Comparison of ENCODE assay signal across 22 mouse cellular contexts in genomic region chr2:157451372-157452040, GRCm38 (mm10). TPM values are rescaled to one million over a fixed set of nuclear protein-coding genes. Genes with fewer than 3 reads are reported as not detected.
A peak's percentile ranks its signal among the peaks of the same experiment; 100 is the strongest.
DNase-seq lines count a peak whose midpoint lies in the region; ATAC-seq and TF ChIP-seq lines count a peak whose summit lies in the region.
"Had no signal": no experiment of that assay in that cellular context is flagged by ENCODE, and none has a peak within 500 bp of the region (broad histone marks: within the 10 kb centered on the region; RNA-seq: fewer than 3 reads in every experiment).

No protein-coding gene starts in this region.

- no peak overlapping the region for H3K4me3 ChIP-seq in neural tube, embryonic 14.5 days (ENCODE audit: low read depth, low read length)
- H3K4me3 ChIP-seq in neural tube, embryonic 15.5 days (replicated peaks), result no peak overlapping the region
- no peak overlapping the region for H3K4me3 ChIP-seq in lung, postnatal 0 days (ENCODE audit: low read depth, low read length)
- no peak overlapping the region for H3K4me3 ChIP-seq in intestine, postnatal 0 days (ENCODE audit: low read depth, low read length)
- H3K4me3 ChIP-seq: embryonic facial prominence, embryonic 15.5 days; limb, embryonic 13.5 days; stomach, embryonic 15.5 days had no signal

- no peaks in the 10 kb centered on the region for H3K4me1 ChIP-seq in neural tube, embryonic 14.5 days (ENCODE audit: control insufficient read depth, insufficient read depth, low read length)
- peaks cover 2% of the 10 kb centered on the region; the same call in 1 of the 2 replicates for H3K4me1 ChIP-seq in neural tube, embryonic 15.5 days
- no peaks in the 10 kb centered on the region for H3K4me1 ChIP-seq in lung, postnatal 0 days (ENCODE audit: insufficient read depth, low read depth, low read length)
- H3K4me1 ChIP-seq in intestine, postnatal 0 days (replicated peaks; ENCODE audit: control insufficient read depth, insufficient read depth, low read length), result no peaks in the 10 kb centered on the region
- H3K4me1 ChIP-seq: limb, embryonic 13.5 days had no signal

- WGBS in neural tube, embryonic 14.5 days, result 90% methylated on average over 7 of the region's 7 CpGs
- 93% methylated on average over 7 of the region's 7 CpGs for WGBS in neural tube, embryonic 15.5 days
- 74% methylated on average over 7 of the region's 7 CpGs for WGBS in lung, postnatal 0 days
- WGBS in intestine, postnatal 0 days, result 80% methylated on average over 7 of the region's 7 CpGs

- DNase-seq in frontal cortex, postnatal 10 days (ENCODE audit: low spot score in 2 of 2), result no peak
- DNase-seq in lung, postnatal 0 days (ENCODE audit: low spot score), result peak; percentile 83
- DNase-seq in left cerebral cortex, postnatal 36 days (ENCODE audit: low spot score in 2 of 2), result no peak
- no peak for DNase-seq in kidney, postnatal 4 days
- DNase-seq: adrenal gland, postnatal 36 days; B cell, adult 2 months; cerebellum, adult 2 months; heart, postnatal 36 days; kidney, adult 18-20 months; kidney, postnatal 25 days; layer of hippocampus, adult 9-11 months had no signal

- H3K4me2 ChIP-seq in neural tube, embryonic 14.5 days (ENCODE audit: low read depth, low read length), result no peak overlapping the region
- H3K4me2 ChIP-seq in neural tube, embryonic 15.5 days, result no peak overlapping the region
- no peak overlapping the region for H3K4me2 ChIP-seq in lung, postnatal 0 days (replicated peaks; ENCODE audit: low read depth, low read length)
- no peak overlapping the region for H3K4me2 ChIP-seq in intestine, postnatal 0 days (replicated peaks; ENCODE audit: low read depth)
- H3K4me2 ChIP-seq: embryonic facial prominence, embryonic 15.5 days; heart, embryonic 11.5 days; limb, embryonic 13.5 days; stomach, embryonic 15.5 days had no signal

- no peaks in the 10 kb centered on the region for H3K9me3 ChIP-seq in neural tube, embryonic 14.5 days (ENCODE audit: control insufficient read depth, low read length)
- no peaks in the 10 kb centered on the region for H3K9me3 ChIP-seq in neural tube, embryonic 15.5 days (replicated peaks)
- no peaks in the 10 kb centered on the region for H3K9me3 ChIP-seq in lung, postnatal 0 days (ENCODE audit: low read length)
- H3K9me3 ChIP-seq in intestine, postnatal 0 days (ENCODE audit: control insufficient read depth), result no peaks in the 10 kb centered on the region
- H3K9me3 ChIP-seq: embryonic facial prominence, embryonic 15.5 days; limb, embryonic 13.5 days; stomach, embryonic 15.5 days had no signal

- ATAC-seq in frontal cortex, adult (ENCODE audit: low TSS enrichment), result peak; percentile 56; the same call in 1 of the 2 replicates
- no peak for ATAC-seq in neural tube, embryonic 14.5 days (ENCODE audit: low read depth)
- ATAC-seq in neural tube, embryonic 15.5 days (ENCODE audit: low FRiP score), result no peak
- peak; percentile 81 for ATAC-seq in lung, postnatal 0 days
- ATAC-seq in intestine, postnatal 0 days, result no peak
- ATAC-seq: forebrain, embryonic 14.5 days; hindbrain, postnatal 0 days had no signal

- no peak overlapping the region for H3K9ac ChIP-seq in neural tube, embryonic 14.5 days (replicated peaks; ENCODE audit: low read depth, low read length)
- no peak overlapping the region for H3K9ac ChIP-seq in neural tube, embryonic 15.5 days (replicated peaks)
- no peak overlapping the region for H3K9ac ChIP-seq in lung, postnatal 0 days (replicated peaks; ENCODE audit: low read depth)
- no peak overlapping the region for H3K9ac ChIP-seq in intestine, postnatal 0 days (ENCODE audit: low read depth, low read length)
- H3K9ac ChIP-seq: embryonic facial prominence, embryonic 15.5 days; limb, embryonic 13.5 days; liver, embryonic 14.5 days; stomach, embryonic 15.5 days had no signal

- H3K36me3 ChIP-seq in neural tube, embryonic 14.5 days (ENCODE audit: control insufficient read depth, insufficient read depth, low read length), result peaks cover 8% of the 10 kb centered on the region; the same call in 1 of the 2 replicates
- peaks cover 18% of the 10 kb centered on the region for H3K36me3 ChIP-seq in neural tube, embryonic 15.5 days
- no peaks in the 10 kb centered on the region for H3K36me3 ChIP-seq in lung, postnatal 0 days (ENCODE audit: insufficient read depth, low read length)
- peaks cover 15% of the 10 kb centered on the region for H3K36me3 ChIP-seq in intestine, postnatal 0 days (ENCODE audit: control insufficient read depth, insufficient read depth)

- H3K27me3 ChIP-seq in neural tube, embryonic 14.5 days (ENCODE audit: control insufficient read depth, insufficient read depth, low read length), result no peaks in the 10 kb centered on the region
- no peaks in the 10 kb centered on the region for H3K27me3 ChIP-seq in neural tube, embryonic 15.5 days (replicated peaks)
- no peaks in the 10 kb centered on the region for H3K27me3 ChIP-seq in lung, postnatal 0 days (replicated peaks; ENCODE audit: insufficient read depth, low read length)
- no peaks in the 10 kb centered on the region for H3K27me3 ChIP-seq in intestine, postnatal 0 days (replicated peaks; ENCODE audit: control insufficient read depth, insufficient read depth, low read length)
- H3K27me3 ChIP-seq: embryonic facial prominence, embryonic 15.5 days; limb, embryonic 13.5 days; stomach, embryonic 15.5 days had no signal

- peak; percentile 58; the same call in 1 of the 2 replicates for TF ChIP-seq EP300 in lung, postnatal 0 days (IDR thresholded peaks at IDR 0.05)

- 0 out of 2 replicates have a peak overlapping the region, but pooled peaks have one; percentile 16 for H3K27ac ChIP-seq in neural tube, embryonic 14.5 days (ENCODE audit: low read depth, low read length)
- H3K27ac ChIP-seq in neural tube, embryonic 15.5 days (replicated peaks), result no peak overlapping the region
- peak overlapping the region; percentile 62 for H3K27ac ChIP-seq in lung, postnatal 0 days (ENCODE audit: low read length)
- H3K27ac ChIP-seq in intestine, postnatal 0 days (ENCODE audit: low read depth, low read length), result no peak overlapping the region
- H3K27ac ChIP-seq: embryonic facial prominence, embryonic 15.5 days; hindbrain, postnatal 0 days; limb, embryonic 13.5 days; liver, embryonic 14.5 days; stomach, embryonic 15.5 days had no signal

- intact Hi-C loops in left cerebral cortex, postnatal 36 days (cut with DNase I), result no loop called here

- TF ChIP-seq CTCF in lung, postnatal 0 days (IDR thresholded peaks at IDR 0.05), result no peak
- no peak for TF ChIP-seq CTCF in intestine, postnatal 0 days (IDR thresholded peaks at IDR 0.05; ENCODE audit: low read depth)

RNA-seq across cellular contexts. Expression of gene Src, which starts 33.3 kb away (rescaled TPM):
- polyA plus RNA-seq in neural tube, embryonic 14.5 days (2014; fragmentation: Nextera tagmentation; extraction: Ambion mirVana), result 19.3 and 23.9 TPM in 2 replicates
- polyA plus RNA-seq in neural tube, embryonic 15.5 days (2015; fragmentation: Nextera tagmentation; extraction: Ambion mirVana), result 25.4 and 33.0 TPM in 2 replicates
- polyA plus RNA-seq in lung, postnatal 0 days (2015; fragmentation: Nextera tagmentation; extraction: Ambion mirVana), result 16.4 and 18.2 TPM in 2 replicates
- 100 to 1,000 TPM; 130 to 131 TPM for total RNA-seq in left cerebral cortex, postnatal 36 days (2021)
- polyA plus RNA-seq in intestine, postnatal 0 days (2015; fragmentation: Nextera tagmentation; extraction: Ambion mirVana), result 23.9 and 25.1 TPM in 2 replicates

Comparison
In these comparisons a context has a peak if more than half of its experiments do, and no peak if none do; other contexts are left out.
1. H3K27ac ChIP-seq: peak in neural tube, embryonic 14.5 days (single experiment) and lung, postnatal 0 days (single experiment); none in neural tube, embryonic 15.5 days (single experiment) and intestine, postnatal 0 days (single experiment).
2. ATAC-seq: peak in frontal cortex, adult (single experiment) and lung, postnatal 0 days (single experiment); none in neural tube, embryonic 14.5 days (single experiment), neural tube, embryonic 15.5 days (single experiment) and intestine, postnatal 0 days (single experiment).